Mouse (Mus musculus) adrenal gland, postnatal 36 days (tissue): Measurements from ENCODE around the gene Agps. TPM values are rescaled to one million over a fixed set of nuclear protein-coding genes. Genes with fewer than 3 reads are reported as not detected.

Experiments used
- total RNA-seq, 2 experiments: library from RNA; stranded (reverse); gene quantifications; 2 replicates each; pipeline ENCODE4 v1.2.3; 2021

The Agps gene
- total RNA-seq, 2 experiments from 2014 or later, result 41.1 to 44.8 TPM

Other genes with a start within 250 kb of the Agps start
- 100 to 1,000 TPM; 389 to 435 TPM for gene Hnrnpa3, start 172.9 kb upstream of the Agps start, total RNA-seq
- 100 to 1,000 TPM; 120 to 130 TPM for gene Nfe2l2, start 127.5 kb upstream of the Agps start, total RNA-seq
- gene Ttc30b, start 106.4 kb downstream of the Agps start, total RNA-seq, result 10 to 100 TPM; 13.2 to 21.4 TPM
- under 1 TPM; 0.43 to 0.49 TPM for gene Ttc30a2, start 146.0 kb downstream of the Agps start, total RNA-seq
- gene Ttc30a1, start 149.8 kb downstream of the Agps start, total RNA-seq, result 1 to 10 TPM; 3.0 to 3.4 TPM